Mouse (Mus musculus): ENCODE data around the gene C8a. TPM values are rescaled to one million over a fixed set of nuclear protein-coding genes. Genes with fewer than 3 reads are reported as not detected.

The C8a gene
- not detected for total RNA-seq (2023)

GRCm38 (mm10) chr4:104876323-104876722 is at the start of gene C8a:
Gene C8a (minus strand): TSS chr4:104876398.

DNA sequence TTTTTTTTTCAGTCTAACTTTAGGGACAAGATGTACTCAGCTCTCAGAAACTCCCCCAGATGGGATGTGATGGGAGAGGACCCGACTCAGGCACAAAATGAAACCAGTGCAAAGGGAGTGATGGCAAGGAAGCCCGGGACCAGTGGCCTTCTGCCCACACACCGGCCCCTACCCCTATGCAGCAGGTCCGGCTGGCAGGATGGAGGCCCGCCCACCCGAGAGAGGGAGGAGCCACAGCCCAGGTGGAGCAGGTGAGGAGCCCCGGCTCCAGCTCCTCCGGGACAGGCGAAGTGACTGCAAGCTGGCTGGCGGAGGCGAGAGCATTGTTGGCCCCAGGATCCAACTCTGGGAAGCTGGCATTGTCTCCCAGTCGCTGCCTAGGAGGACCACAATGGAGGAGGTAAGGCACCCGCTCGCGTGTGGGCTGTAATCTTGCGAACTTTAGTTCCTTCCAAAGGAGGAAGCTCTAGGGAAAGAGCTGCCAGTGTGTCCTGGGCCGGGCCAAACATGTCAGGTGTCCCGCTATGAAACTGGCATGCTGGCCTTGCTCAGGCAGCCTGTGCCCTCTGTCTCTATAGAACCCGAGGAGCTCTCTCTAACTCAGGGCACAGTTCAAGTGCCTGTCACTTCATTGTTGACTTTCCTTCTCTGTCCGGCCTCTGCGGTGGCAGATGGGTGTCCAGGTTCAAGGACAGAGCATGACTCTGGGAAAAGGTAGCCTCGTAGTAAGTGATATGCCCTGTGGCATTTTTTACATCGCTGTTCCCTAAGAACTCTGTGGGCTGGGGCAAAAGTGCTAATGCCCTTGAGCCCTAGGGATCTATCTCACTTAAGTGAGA is 37.3 kb upstream of the C8a start, which contains the start of gene Fyb2:
TSS of gene Fyb2 (plus strand) at position 166 of the 839 bp plus-strand sequence.

DNA sequence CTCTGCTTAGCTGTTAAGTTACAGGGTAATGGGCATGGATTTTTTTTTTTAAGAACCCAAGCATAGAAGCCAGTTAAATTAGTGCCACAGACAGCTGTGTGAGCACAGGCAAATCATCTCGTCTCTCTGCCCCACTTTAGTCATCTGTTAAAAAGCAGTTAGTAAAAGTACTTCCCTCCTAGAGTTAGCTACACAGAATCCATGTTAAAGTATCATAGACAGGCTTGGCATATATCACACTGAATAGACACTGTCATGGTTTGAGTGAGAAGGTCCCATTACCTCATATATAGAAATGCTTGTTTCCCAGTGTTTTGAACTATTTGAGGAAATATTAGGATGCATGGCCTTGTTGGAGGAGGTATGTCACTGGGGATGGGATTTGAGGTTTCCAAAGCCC is 19.2 kb downstream of the C8a start, which contains the start of gene Gm17662:
TSS of gene Gm17662 (plus strand) at position 301 of the 400 bp plus-strand sequence.

DNA sequence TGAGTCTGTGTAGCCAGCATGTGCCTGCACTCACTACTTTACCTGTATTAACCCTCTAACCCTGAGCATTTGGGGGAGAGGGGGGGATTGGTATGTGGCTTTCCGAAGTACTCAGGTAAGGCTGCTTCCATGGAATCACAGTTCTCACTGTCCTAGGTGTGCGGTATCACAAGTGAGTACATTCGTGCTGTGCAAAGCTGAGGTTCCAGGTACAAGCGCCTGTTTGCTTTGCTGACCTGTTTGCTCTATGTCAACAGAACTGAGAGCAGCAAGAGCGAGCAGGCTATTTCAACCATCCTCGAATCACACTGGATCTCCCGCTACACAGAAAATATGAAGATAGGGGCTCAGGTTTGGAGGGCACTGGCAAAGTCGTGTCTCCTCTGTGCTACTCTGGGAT is 110.1 kb downstream of the C8a start, which contains the start of gene C8b:
TSS of gene C8b (plus strand) at position 253 of the 400 bp plus-strand sequence.

Other genes with a start within 250 kb of the C8a start
- gene C8b, start 110.1 kb downstream of the C8a start, total RNA-seq (2023) = not detected
- gene Gm17662, start 19.1 kb downstream of the C8a start, total RNA-seq (2023) = not detected
- not detected for gene Fyb2, start 37.1 kb upstream of the C8a start, total RNA-seq (2023)
- under 1 TPM in 1 of 2 experiments, not detected in 1; 0.06 TPM for gene Prkaa2, start 233.5 kb upstream of the C8a start, total RNA-seq (2023)

Measured in B cell, adult 67 days (primary cell).